Mouse (Mus musculus) bone marrow, adult 2 months (tissue): ENCODE measurements around the gene Glra1.

Experiments
- CTCF ChIP-seq: fragments of 200-500 bp; IDR thresholded peaks from 2 replicates; pipeline ENCODE4 v1.5.1; 2011; ENCODE audit warnings: low read length, control low read depth; ENCODE audit not compliant: control insufficient read depth, insufficient read depth
- POLR2A ChIP-seq: fragments of 200-500 bp; IDR thresholded peaks from 2 replicates; pipeline ENCODE4 v1.6.1; 2011; ENCODE audit warnings: low read depth, mild to moderate bottlenecking, control low read depth, low read length, borderline replicate concordance; ENCODE audit not compliant: control insufficient read depth

- TF ChIP-seq CTCF (peak; percentile 33; the same call in 1 of the 2 replicates), POLR2A (peak; percentile 99)
These were observed 138.8 kb downstream of the Glra1 start, which contains the start of gene G3bp1 for GRCm38 (mm10) chr11:55469048-55469843.
